Comparison of ENCODE assay signal across 13 mouse cellular contexts in the genomic region with DNA sequence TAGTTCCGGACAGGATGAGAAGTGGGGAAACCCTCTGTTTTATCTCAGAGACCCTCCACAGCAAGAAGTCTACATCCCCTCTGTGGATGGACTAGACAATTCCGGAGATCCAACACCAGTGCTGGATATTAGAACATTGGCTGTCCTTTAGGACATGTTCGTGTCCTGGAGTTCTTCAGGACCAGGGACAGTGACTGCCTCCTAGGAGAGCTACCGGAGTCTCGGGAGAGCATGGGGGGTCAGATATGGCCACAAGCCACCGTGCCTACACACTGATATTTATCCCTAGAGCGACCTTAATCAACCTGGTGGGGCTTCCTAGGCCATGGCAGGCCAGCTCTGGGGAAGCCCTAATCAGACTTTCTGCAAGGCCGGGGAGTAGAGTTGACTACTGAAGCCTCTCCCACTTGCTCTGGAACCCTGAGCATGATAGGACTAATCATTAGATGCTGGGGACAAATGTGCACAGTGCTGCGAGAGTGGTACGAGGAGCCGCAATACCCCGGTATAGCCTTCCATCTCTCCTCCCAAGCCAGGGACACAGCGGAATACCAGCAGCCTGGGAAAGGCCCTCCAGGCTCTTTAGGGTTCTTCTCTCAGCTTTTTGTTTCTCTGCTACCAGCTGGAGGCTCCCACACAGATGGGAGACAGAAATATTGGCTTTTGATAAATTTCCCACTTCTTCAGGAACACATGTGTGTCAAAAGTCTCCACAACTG. TPM values are rescaled to one million over a fixed set of nuclear protein-coding genes. Genes with fewer than 3 reads are reported as not detected.
DNase-seq lines count a peak whose midpoint lies in the region; ATAC-seq and TF ChIP-seq lines count a peak whose summit lies in the region.
"Had no signal": no experiment of that assay in that cellular context is flagged by ENCODE, and none has a peak within 500 bp of the region (broad histone marks: within the 10 kb centered on the region; RNA-seq: fewer than 3 reads in every experiment).

No protein-coding gene starts in this region.

- peak; percentile 16 for DNase-seq in layer of hippocampus, adult 11-12 months (ENCODE audit: low spot score)
- no peak for DNase-seq in layer of hippocampus, adult 2 months (ENCODE audit: low spot score in 2 of 2)
- no peak for DNase-seq in forebrain, embryonic 10.5 days (ENCODE audit: extremely low spot score, low spot score)
- no peak for DNase-seq in thymus, postnatal 14 days
- DNase-seq in right cerebral cortex, postnatal 25 days = no peak
- DNase-seq: adrenal gland, postnatal 25 days; cerebellum, adult 11 months; kidney, postnatal 14 days; lung, postnatal 10 days had no signal

- 87% methylated on average over 13 of the region's 13 CpGs for WGBS in forebrain, embryonic 10.5 days
- WGBS in hindbrain, embryonic 16.5 days = 58% methylated on average over 13 of the region's 13 CpGs
- WGBS in heart, embryonic 11.5 days (ENCODE audit: insufficient replicate concordance) = 71% methylated on average over 13 of the region's 13 CpGs

- TF ChIP-seq POLR2A in myocyte (IDR thresholded peaks at IDR 0.05; ENCODE audit: insufficient read length, low read depth) = no peak

- H3K9ac ChIP-seq in hindbrain, embryonic 16.5 days (ENCODE audit: low read depth, low read length) = no peak overlapping the region
- no peak overlapping the region for H3K9ac ChIP-seq in heart, embryonic 11.5 days (ENCODE audit: low read depth, low read length)
- H3K9ac ChIP-seq: limb, embryonic 13.5 days had no signal

- H3K4me1 ChIP-seq in forebrain, embryonic 10.5 days = peaks cover 20% of the 10 kb centered on the region
- peaks cover 27% of the 10 kb centered on the region for H3K4me1 ChIP-seq in hindbrain, embryonic 16.5 days (ENCODE audit: control insufficient read depth, insufficient read depth, low read depth, low read length)
- H3K4me1 ChIP-seq in heart, embryonic 11.5 days (ENCODE audit: control insufficient read depth, insufficient read depth, low read length) = peaks cover 6% of the 10 kb centered on the region

- H3K79me2 ChIP-seq in myocyte (ENCODE audit: control insufficient read depth, insufficient read depth) = no peaks in the 10 kb centered on the region

- H3K27me3 ChIP-seq in forebrain, embryonic 10.5 days (ENCODE audit: poor library complexity, severe bottlenecking) = no peaks in the 10 kb centered on the region
- H3K27me3 ChIP-seq in hindbrain, embryonic 16.5 days (replicated peaks; ENCODE audit: control insufficient read depth, insufficient read depth, low read length) = no peaks in the 10 kb centered on the region
- no peaks in the 10 kb centered on the region for H3K27me3 ChIP-seq in myocyte (ENCODE audit: control insufficient read depth, insufficient read depth, insufficient read length)
- H3K27me3 ChIP-seq in heart, embryonic 11.5 days (ENCODE audit: control insufficient read depth, insufficient read depth, low read length) = no peaks in the 10 kb centered on the region
- H3K27me3 ChIP-seq: limb, embryonic 13.5 days had no signal

- H3K4me3 ChIP-seq in layer of hippocampus, adult 2 months = no peak overlapping the region
- no peak overlapping the region for H3K4me3 ChIP-seq in forebrain, embryonic 10.5 days
- no peak overlapping the region for H3K4me3 ChIP-seq in hindbrain, embryonic 16.5 days (ENCODE audit: low read length)
- H3K4me3 ChIP-seq in myocyte = no peak overlapping the region
- no peak overlapping the region for H3K4me3 ChIP-seq in heart, embryonic 11.5 days (ENCODE audit: low read depth, low read length)
- H3K4me3 ChIP-seq: limb, embryonic 13.5 days had no signal

- ATAC-seq in hindbrain, embryonic 16.5 days = peak; percentile 19; the same call in 1 of the 2 replicates
- no peak for ATAC-seq in heart, embryonic 11.5 days (replicated peaks; ENCODE audit: insufficient number of reproducible peaks, low FRiP score, low TSS enrichment)

- H3ac ChIP-seq in myocyte (ENCODE audit: control insufficient read depth, insufficient read length) = no peak overlapping the region

- no peak for TF ChIP-seq CTCF in layer of hippocampus, adult 2 months (conservative IDR thresholded peaks at IDR 0.05)

- H3K9me3 ChIP-seq in forebrain, embryonic 10.5 days = no peaks in the 10 kb centered on the region
- H3K9me3 ChIP-seq in hindbrain, embryonic 16.5 days (ENCODE audit: control insufficient read depth, low read length) = no peaks in the 10 kb centered on the region
- H3K9me3 ChIP-seq in heart, embryonic 11.5 days (replicated peaks; ENCODE audit: control insufficient read depth, low read length) = no peaks in the 10 kb centered on the region
- H3K9me3 ChIP-seq: limb, embryonic 13.5 days had no signal

- peaks cover 46% of the 10 kb centered on the region for H3K36me3 ChIP-seq in forebrain, embryonic 10.5 days (replicated peaks)
- no peaks in the 10 kb centered on the region for H3K36me3 ChIP-seq in hindbrain, embryonic 16.5 days (ENCODE audit: control insufficient read depth, insufficient read depth, low read length)
- no peaks in the 10 kb centered on the region for H3K36me3 ChIP-seq in myocyte (ENCODE audit: control insufficient read depth, insufficient read depth)
- H3K36me3 ChIP-seq in heart, embryonic 11.5 days (ENCODE audit: control insufficient read depth, insufficient read depth, low read length) = no peaks in the 10 kb centered on the region; the same call in 1 of the 2 replicates

- H3K4me2 ChIP-seq in hindbrain, embryonic 16.5 days (ENCODE audit: low read length) = no peak overlapping the region
- H3K4me2 ChIP-seq in myocyte (ENCODE audit: low read depth) = no peak overlapping the region
- H3K4me2 ChIP-seq in heart, embryonic 11.5 days = no peak overlapping the region
- H3K4me2 ChIP-seq: limb, embryonic 13.5 days had no signal

- no peak overlapping the region for H3K27ac ChIP-seq in layer of hippocampus, adult 2 months
- H3K27ac ChIP-seq in forebrain, embryonic 10.5 days = peak overlapping the region; percentile 75
- peak overlapping the region; percentile 55 for H3K27ac ChIP-seq in hindbrain, embryonic 16.5 days (ENCODE audit: low read depth, low read length)
- no peak overlapping the region for H3K27ac ChIP-seq in heart, embryonic 11.5 days (ENCODE audit: low read depth, low read length)

TF ChIP-seq in myocyte, 11 proteins besides CTCF, POLR2A, EP300 and RAD21:
- TF ChIP-seq TCF12 (IDR thresholded peaks at IDR 0.05; ENCODE audit: insufficient read depth, poor library complexity, severe bottlenecking) (no peak), REST (IDR thresholded peaks at IDR 0.05; ENCODE audit: insufficient read depth, insufficient read length) (peak; percentile 66)

RNA-seq across cellular contexts. Expression of gene Sardh, which starts 52.7 kb away (rescaled TPM):
- 1 to 10 TPM; 5.3 to 6.3 TPM for total RNA-seq in layer of hippocampus, adult 2 months (2021)
- 1.8 TPM in 2 replicates for polyA plus RNA-seq in forebrain, embryonic 10.5 days (2016; fragmentation: Nextera tagmentation; extraction: Ambion mirVana)
- 9.1 and 10.2 TPM in 2 replicates for polyA plus RNA-seq in hindbrain, embryonic 16.5 days (2015; fragmentation: Nextera tagmentation; extraction: Ambion mirVana)
- 28.4 TPM for polyA plus RNA-seq in myocyte (2012; fragmentation: generic; extraction: Trizol)
- polyA plus RNA-seq in heart, embryonic 11.5 days (2014; fragmentation: Nextera tagmentation; extraction: Ambion mirVana) = 12.9 and 15.1 TPM in 2 replicates

Comparison
In these comparisons a context has a peak if more than half of its experiments do, and no peak if none do; other contexts are left out.
1. H3K27ac ChIP-seq: peak in forebrain, embryonic 10.5 days (single experiment) and hindbrain, embryonic 16.5 days (single experiment); none in layer of hippocampus, adult 2 months (single experiment) and heart, embryonic 11.5 days (single experiment).